Comparison of ENCODE assay signal across 11 mouse cellular contexts in genomic region chr5:114807063-114807462, GRCm38 (mm10). TPM values are rescaled to one million over a fixed set of nuclear protein-coding genes. Genes with fewer than 3 reads are reported as not detected.
DNase-seq lines count a peak whose midpoint lies in the region; ATAC-seq lines count a peak whose summit lies in the region.
"Had no signal": no experiment of that assay in that cellular context is flagged by ENCODE, and none has a peak within 500 bp of the region (broad histone marks: within the 10 kb centered on the region; RNA-seq: fewer than 3 reads in every experiment).

No protein-coding gene starts in this region.

- H3K27me3 ChIP-seq in heart, embryonic 16.5 days (ENCODE audit: control insufficient read depth, insufficient read depth, low read length) = no peaks in the 10 kb centered on the region
- H3K27me3 ChIP-seq in midbrain, embryonic 11.5 days (ENCODE audit: control insufficient read depth, insufficient read depth, low read length) = no peaks in the 10 kb centered on the region
- no peaks in the 10 kb centered on the region for H3K27me3 ChIP-seq in midbrain, embryonic 10.5 days (ENCODE audit: low read depth, poor library complexity, severe bottlenecking)
- no peaks in the 10 kb centered on the region for H3K27me3 ChIP-seq in limb, embryonic 15.5 days
- no peaks in the 10 kb centered on the region for H3K27me3 ChIP-seq in stomach, embryonic 15.5 days (replicated peaks)

- 27% methylated on average over 9 of the region's 9 CpGs for WGBS in heart, embryonic 16.5 days
- 49% methylated on average over 9 of the region's 9 CpGs for WGBS in midbrain, embryonic 11.5 days
- 54% methylated on average over 9 of the region's 9 CpGs for WGBS in midbrain, embryonic 10.5 days
- 43% methylated on average over 9 of the region's 9 CpGs for WGBS in limb, embryonic 15.5 days
- WGBS in stomach, embryonic 15.5 days = 51% methylated on average over 9 of the region's 9 CpGs

- H3K4me3 ChIP-seq in heart, embryonic 16.5 days (ENCODE audit: low read length) = peak overlapping the region; percentile 16; the same call in 1 of the 2 replicates
- no peak overlapping the region for H3K4me3 ChIP-seq in midbrain, embryonic 11.5 days (ENCODE audit: low read depth, low read length)
- no peak overlapping the region for H3K4me3 ChIP-seq in midbrain, embryonic 10.5 days
- H3K4me3 ChIP-seq in limb, embryonic 15.5 days = no peak overlapping the region
- H3K4me3 ChIP-seq in stomach, embryonic 15.5 days (replicated peaks) = no peak overlapping the region

- peak overlapping the region; percentile 44 for H3K9ac ChIP-seq in heart, embryonic 16.5 days (ENCODE audit: low read length)
- H3K9ac ChIP-seq in midbrain, embryonic 11.5 days (ENCODE audit: low read length) = no peak overlapping the region
- H3K9ac ChIP-seq in limb, embryonic 15.5 days = 0 out of 2 replicates have a peak overlapping the region, but pooled peaks have one; percentile 4
- H3K9ac ChIP-seq in stomach, embryonic 15.5 days = no peak overlapping the region

- no peaks in the 10 kb centered on the region for H3K9me3 ChIP-seq in heart, embryonic 16.5 days (replicated peaks; ENCODE audit: control insufficient read depth, low read length)
- no peaks in the 10 kb centered on the region for H3K9me3 ChIP-seq in midbrain, embryonic 11.5 days (ENCODE audit: control insufficient read depth, low read length)
- H3K9me3 ChIP-seq in midbrain, embryonic 10.5 days (replicated peaks) = no peaks in the 10 kb centered on the region
- no peaks in the 10 kb centered on the region for H3K9me3 ChIP-seq in limb, embryonic 15.5 days
- no peaks in the 10 kb centered on the region for H3K9me3 ChIP-seq in stomach, embryonic 15.5 days

- DNase-seq in heart, adult 8-10 months (ENCODE audit: low spot score) = no peak
- peak; percentile 81 for DNase-seq in midbrain, embryonic 11.5 days (ENCODE audit: low spot score, missing footprints)
- DNase-seq in midbrain, embryonic 10.5 days (ENCODE audit: low spot score) = no peak
- DNase-seq in gastrocnemius, postnatal 4 days (ENCODE audit: low spot score in 2 of 2) = no peak
- DNase-seq in right cerebral cortex, adult 18-20 months = no peak
- DNase-seq: cerebellum, adult 8-10 months; kidney, adult 11 months; lung, postnatal 10 days had no signal

- H3K4me2 ChIP-seq in heart, embryonic 16.5 days (ENCODE audit: low read depth, low read length) = peak overlapping the region; percentile 52
- H3K4me2 ChIP-seq in midbrain, embryonic 11.5 days = no peak overlapping the region
- H3K4me2 ChIP-seq in limb, embryonic 15.5 days = no peak overlapping the region
- H3K4me2 ChIP-seq in stomach, embryonic 15.5 days = no peak overlapping the region

- peaks cover 26% of the 10 kb centered on the region for H3K4me1 ChIP-seq in heart, embryonic 16.5 days (ENCODE audit: control insufficient read depth, insufficient read depth, low read length)
- no peaks in the 10 kb centered on the region for H3K4me1 ChIP-seq in midbrain, embryonic 11.5 days (ENCODE audit: control insufficient read depth, insufficient read depth, low read length)
- H3K4me1 ChIP-seq in midbrain, embryonic 10.5 days = peaks cover 22% of the 10 kb centered on the region
- H3K4me1 ChIP-seq in limb, embryonic 15.5 days = peaks cover 32% of the 10 kb centered on the region
- 0 out of 2 replicates have a peak, but pooled peaks cover 3% of the 10 kb centered on the region for H3K4me1 ChIP-seq in stomach, embryonic 15.5 days

- ATAC-seq in heart, embryonic 16.5 days (replicated peaks; ENCODE audit: extremely low read depth, insufficient read depth, low FRiP score) = peak; percentile 59
- no peak for ATAC-seq in midbrain, embryonic 11.5 days (ENCODE audit: low FRiP score)
- ATAC-seq in limb, embryonic 15.5 days (ENCODE audit: insufficient number of reproducible peaks, low FRiP score, low TSS enrichment, low read depth) = no peak
- ATAC-seq in stomach, embryonic 15.5 days (ENCODE audit: insufficient read depth, low FRiP score, low read depth) = no peak

- peak overlapping the region; percentile 84 for H3K27ac ChIP-seq in heart, embryonic 16.5 days (ENCODE audit: low read length)
- H3K27ac ChIP-seq in midbrain, embryonic 11.5 days (ENCODE audit: low read depth, low read length) = no peak overlapping the region
- H3K27ac ChIP-seq in midbrain, embryonic 10.5 days (replicated peaks) = no peak overlapping the region
- H3K27ac ChIP-seq in limb, embryonic 15.5 days = peak overlapping the region; percentile 33
- peak overlapping the region; percentile 21; the same call in 1 of the 2 replicates for H3K27ac ChIP-seq in stomach, embryonic 15.5 days

- H3K36me3 ChIP-seq in heart, embryonic 16.5 days (ENCODE audit: control insufficient read depth, insufficient read depth) = peaks cover 20% of the 10 kb centered on the region
- peaks cover 19% of the 10 kb centered on the region for H3K36me3 ChIP-seq in midbrain, embryonic 11.5 days (ENCODE audit: control insufficient read depth, insufficient read depth, low read length)
- peaks cover 98% of the 10 kb centered on the region for H3K36me3 ChIP-seq in midbrain, embryonic 10.5 days
- peaks cover 54% of the 10 kb centered on the region for H3K36me3 ChIP-seq in limb, embryonic 15.5 days
- peaks cover 40% of the 10 kb centered on the region for H3K36me3 ChIP-seq in stomach, embryonic 15.5 days

RNA-seq across cellular contexts. Expression of gene 1500011B03Rik, which starts 16.2 kb away (rescaled TPM):
- 41.8 and 48.5 TPM in 2 replicates for polyA plus RNA-seq in heart, embryonic 16.5 days (2015; fragmentation: Nextera tagmentation; extraction: Ambion mirVana)
- 1 to 10 TPM; 3.6 to 6.3 (median 4.7) TPM for total RNA-seq in heart, adult 8-10 months (2022)
- polyA plus RNA-seq in midbrain, embryonic 11.5 days (2014; fragmentation: Nextera tagmentation; extraction: Ambion mirVana) = 150 and 157 TPM in 2 replicates
- polyA plus RNA-seq in midbrain, embryonic 10.5 days (2016; fragmentation: Nextera tagmentation; extraction: Ambion mirVana) = 133 and 143 TPM in 2 replicates
- polyA plus RNA-seq in limb, embryonic 15.5 days (2015; fragmentation: Nextera tagmentation; extraction: Ambion mirVana) = 73.5 and 76.4 TPM in 2 replicates
- polyA plus RNA-seq in stomach, embryonic 15.5 days (2015; fragmentation: Nextera tagmentation; extraction: Ambion mirVana) = 78.6 and 82.0 TPM in 2 replicates
- total RNA-seq in gastrocnemius, postnatal 4 days (2021) = 10 to 100 TPM; 20.6 to 29.6 TPM

RNA-seq across cellular contexts. Expression of gene Git2, which starts 31.7 kb away (rescaled TPM):
- polyA plus RNA-seq in heart, embryonic 16.5 days (2015; fragmentation: Nextera tagmentation; extraction: Ambion mirVana) = 38.6 and 46.6 TPM in 2 replicates
- total RNA-seq in heart, adult 8-10 months (2022) = 10 to 100 TPM; 27.9 to 34.6 (median 30.5) TPM
- polyA plus RNA-seq in midbrain, embryonic 11.5 days (2014; fragmentation: Nextera tagmentation; extraction: Ambion mirVana) = 29.5 and 30.0 TPM in 2 replicates
- polyA plus RNA-seq in midbrain, embryonic 10.5 days (2016; fragmentation: Nextera tagmentation; extraction: Ambion mirVana) = 34.4 and 38.1 TPM in 2 replicates
- polyA plus RNA-seq in limb, embryonic 15.5 days (2015; fragmentation: Nextera tagmentation; extraction: Ambion mirVana) = 44.9 and 47.8 TPM in 2 replicates
- polyA plus RNA-seq in stomach, embryonic 15.5 days (2015; fragmentation: Nextera tagmentation; extraction: Ambion mirVana) = 36.7 and 39.8 TPM in 2 replicates
- 10 to 100 TPM; 37.6 to 50.1 TPM for total RNA-seq in gastrocnemius, postnatal 4 days (2021)

RNA-seq across cellular contexts. Expression of gene Ankrd13a, which starts 32.6 kb away (rescaled TPM):
- polyA plus RNA-seq in heart, embryonic 16.5 days (2015; fragmentation: Nextera tagmentation; extraction: Ambion mirVana) = 28.4 and 33.7 TPM in 2 replicates
- 10 to 100 TPM; 28.0 to 34.3 (median 30.1) TPM for total RNA-seq in heart, adult 8-10 months (2022)
- polyA plus RNA-seq in midbrain, embryonic 11.5 days (2014; fragmentation: Nextera tagmentation; extraction: Ambion mirVana) = 64.7 and 71.9 TPM in 2 replicates
- 50.1 and 54.0 TPM in 2 replicates for polyA plus RNA-seq in midbrain, embryonic 10.5 days (2016; fragmentation: Nextera tagmentation; extraction: Ambion mirVana)
- polyA plus RNA-seq in limb, embryonic 15.5 days (2015; fragmentation: Nextera tagmentation; extraction: Ambion mirVana) = 40.8 and 47.0 TPM in 2 replicates
- polyA plus RNA-seq in stomach, embryonic 15.5 days (2015; fragmentation: Nextera tagmentation; extraction: Ambion mirVana) = 48.9 and 49.0 TPM in 2 replicates
- total RNA-seq in gastrocnemius, postnatal 4 days (2021) = 10 to 100 TPM; 46.2 to 53.1 TPM

RNA-seq across cellular contexts. Expression of gene 4930519G04Rik, which starts 46.4 kb away (rescaled TPM):
- not detected in 2 replicates for polyA plus RNA-seq in heart, embryonic 16.5 days (2015; fragmentation: Nextera tagmentation; extraction: Ambion mirVana)
- not detected for total RNA-seq in heart, adult 8-10 months (2022)
- not detected in 2 replicates for polyA plus RNA-seq in midbrain, embryonic 11.5 days (2014; fragmentation: Nextera tagmentation; extraction: Ambion mirVana)
- polyA plus RNA-seq in midbrain, embryonic 10.5 days (2016; fragmentation: Nextera tagmentation; extraction: Ambion mirVana) = not detected in 2 replicates
- polyA plus RNA-seq in limb, embryonic 15.5 days (2015; fragmentation: Nextera tagmentation; extraction: Ambion mirVana) = not detected in 2 replicates
- polyA plus RNA-seq in stomach, embryonic 15.5 days (2015; fragmentation: Nextera tagmentation; extraction: Ambion mirVana) = not detected in 2 replicates
- total RNA-seq in gastrocnemius, postnatal 4 days (2021) = not detected

RNA-seq across cellular contexts. Expression of gene Gm9936, which starts 51.4 kb away (rescaled TPM):
- not detected in 2 replicates for polyA plus RNA-seq in heart, embryonic 16.5 days (2015; fragmentation: Nextera tagmentation; extraction: Ambion mirVana)
- total RNA-seq in heart, adult 8-10 months (2022) = not detected
- 0.28 and 0.56 TPM in 2 replicates for polyA plus RNA-seq in midbrain, embryonic 11.5 days (2014; fragmentation: Nextera tagmentation; extraction: Ambion mirVana)
- 0.16 and 0.57 TPM in 2 replicates for polyA plus RNA-seq in midbrain, embryonic 10.5 days (2016; fragmentation: Nextera tagmentation; extraction: Ambion mirVana)
- polyA plus RNA-seq in limb, embryonic 15.5 days (2015; fragmentation: Nextera tagmentation; extraction: Ambion mirVana) = 0.05 and 0.07 TPM in 2 replicates
- polyA plus RNA-seq in stomach, embryonic 15.5 days (2015; fragmentation: Nextera tagmentation; extraction: Ambion mirVana) = 0.09 and 0.12 TPM in 2 replicates
- not detected for total RNA-seq in gastrocnemius, postnatal 4 days (2021)

Comparison
In these comparisons a context has a peak if more than half of its experiments do, and no peak if none do; other contexts are left out.
1. H3K27ac ChIP-seq: peak in heart, embryonic 16.5 days (single experiment), limb, embryonic 15.5 days (single experiment) and stomach, embryonic 15.5 days (single experiment); none in midbrain, embryonic 11.5 days (single experiment) and midbrain, embryonic 10.5 days (single experiment).
2. H3K9ac ChIP-seq: peak in heart, embryonic 16.5 days (single experiment) and limb, embryonic 15.5 days (single experiment); none in midbrain, embryonic 11.5 days (single experiment) and stomach, embryonic 15.5 days (single experiment).